Mouse (Mus musculus): ENCODE results near the gene Tfb2m.

Gene Tfb2m

DNA sequence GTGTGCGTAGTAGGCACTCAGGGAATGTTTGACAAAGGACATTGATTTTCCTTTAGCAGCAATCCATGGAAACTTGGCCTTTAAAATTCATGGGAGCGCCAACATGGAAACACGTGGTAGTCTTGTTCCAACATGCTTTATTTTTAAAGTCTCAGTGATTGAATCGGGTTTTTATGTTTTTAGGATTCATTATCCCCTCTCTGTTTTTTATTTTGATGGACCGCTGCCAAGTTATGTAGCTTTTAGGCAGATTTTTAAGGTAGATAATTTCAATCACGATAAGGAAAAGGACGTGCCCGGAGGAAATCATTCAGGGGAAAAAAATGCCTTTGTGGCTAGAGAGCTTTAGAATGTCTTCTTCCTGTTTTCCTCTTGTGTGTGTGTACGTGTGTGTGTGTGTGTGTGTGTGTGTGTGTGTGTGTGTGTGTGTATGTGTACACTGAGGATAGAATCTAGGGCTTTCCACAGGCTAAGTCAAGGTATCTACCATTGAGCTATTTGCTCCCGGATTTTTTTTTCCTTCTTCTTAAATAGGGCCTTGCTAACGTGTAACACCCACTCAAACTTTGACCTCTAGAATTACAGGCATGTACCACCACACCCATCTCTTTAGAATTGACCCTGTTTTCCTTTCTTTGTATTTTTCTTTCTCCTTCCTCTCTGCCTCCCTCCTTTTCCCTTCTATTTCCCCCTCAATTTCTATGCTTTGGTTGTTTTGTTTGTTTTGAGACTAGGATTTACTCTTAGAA is 13.6 kb upstream of the Tfb2m start:
- in situ Hi-C loops (cut with MboI, MseI), result no loop called here

- in situ Hi-C loops (cut with MboI, MseI), result no loop called here
Observed at GRCm38 (mm10) chr1:179556921-179557320, 10.9 kb upstream of the Tfb2m start.

DNA sequence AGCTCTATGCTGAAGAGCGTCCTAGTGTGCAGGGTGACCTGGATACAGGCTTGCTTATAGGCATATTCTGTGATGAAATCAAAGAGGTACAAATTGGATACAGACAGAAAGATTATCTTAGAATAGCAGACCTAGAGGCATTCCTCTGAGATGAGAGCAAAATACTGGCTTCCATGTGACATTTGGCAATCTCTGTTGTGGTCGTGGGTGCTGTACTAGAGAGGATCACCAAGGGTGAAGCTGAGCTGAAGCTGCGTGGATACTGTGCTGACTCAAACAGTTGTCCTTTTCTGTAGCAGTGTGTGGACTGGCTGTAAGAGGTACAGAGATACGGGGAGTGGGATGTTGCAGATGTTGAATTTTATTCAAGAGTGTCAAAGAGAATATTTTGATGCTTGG is 7.9 kb upstream of the Tfb2m start:
- in situ Hi-C loops (cut with MboI, MseI), result no loop called here

GRCm38 (mm10) chr1:179553197-179553948 is 7.3 kb upstream of the Tfb2m start:
- in situ Hi-C loops (cut with MboI, MseI), result no loop called here

DNA sequence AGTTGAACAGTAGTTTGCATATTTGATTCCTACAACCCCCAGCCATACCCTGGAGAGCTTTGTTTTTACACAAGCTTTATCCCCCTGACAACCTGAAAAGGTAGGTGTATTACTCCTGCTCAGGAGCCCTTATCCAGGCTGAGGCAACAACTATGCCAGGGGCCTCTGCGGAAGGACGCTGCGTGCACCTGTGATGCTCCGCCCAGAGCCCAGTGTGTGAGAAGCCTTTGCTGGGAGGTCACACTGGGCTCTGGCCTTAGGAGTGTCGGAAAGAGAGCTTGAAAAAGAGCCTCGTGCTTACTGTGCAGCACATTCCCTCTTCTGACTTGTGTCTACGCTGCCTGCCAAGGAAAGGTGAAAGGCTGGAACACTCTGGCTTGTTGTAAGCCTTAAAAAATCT is 6.7 kb upstream of the Tfb2m start:
- in situ Hi-C loops (cut with MboI, MseI), result no loop called here

DNA sequence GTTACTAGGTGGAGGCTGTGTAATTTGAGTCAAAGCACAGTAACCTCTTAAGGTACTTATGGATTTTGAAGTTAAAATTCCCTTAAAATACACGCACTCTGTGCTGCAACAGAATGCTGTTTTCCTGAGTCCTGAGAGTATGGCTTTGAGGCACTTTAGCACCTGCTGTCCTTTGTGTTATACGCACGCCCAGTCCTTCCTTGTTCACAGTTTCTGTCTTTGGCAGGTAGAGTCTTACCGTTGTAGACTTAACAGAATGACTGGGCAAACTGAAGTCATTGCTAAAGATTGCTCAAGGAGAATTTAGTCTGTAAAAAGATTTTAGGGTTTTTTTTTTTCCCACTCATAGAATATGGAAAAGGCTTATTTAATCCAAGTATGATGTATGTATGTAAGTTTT is 5.9 kb upstream of the Tfb2m start:
- in situ Hi-C loops (cut with MboI, MseI), result no loop called here

DNA sequence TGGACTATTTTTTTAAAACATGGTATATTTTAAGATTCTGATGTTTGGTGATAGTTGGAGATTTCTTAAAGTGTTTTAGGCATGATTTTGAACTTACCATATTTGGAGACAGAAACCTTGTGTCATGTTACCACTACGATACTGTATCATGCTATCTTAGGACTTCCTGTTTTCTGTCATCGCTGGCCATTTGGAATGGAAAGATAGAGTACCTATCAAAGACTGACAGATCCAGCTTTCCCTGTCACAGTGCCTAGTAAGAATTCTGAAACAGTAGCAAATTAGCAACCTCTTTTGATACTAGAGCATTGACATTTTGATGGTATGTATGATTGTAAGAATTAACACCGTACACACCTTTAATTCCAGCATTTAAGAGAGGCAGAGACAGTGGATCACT is 5.3 kb upstream of the Tfb2m start:
- in situ Hi-C loops (cut with MboI, MseI), result no loop called here

GRCm38 (mm10) chr1:179548996-179549752 is 3.1 kb upstream of the Tfb2m start:
- in situ Hi-C loops (cut with MboI, MseI), result no loop called here

- in situ Hi-C loops (cut with MboI, MseI), result no loop called here
Observed at GRCm38 (mm10) chr1:179548220-179548619, 2.2 kb upstream of the Tfb2m start.

- in situ Hi-C loops (cut with MboI, MseI), result no loop called here
Observed at GRCm38 (mm10) chr1:179547176-179547575, 1.1 kb upstream of the Tfb2m start.

DNA sequence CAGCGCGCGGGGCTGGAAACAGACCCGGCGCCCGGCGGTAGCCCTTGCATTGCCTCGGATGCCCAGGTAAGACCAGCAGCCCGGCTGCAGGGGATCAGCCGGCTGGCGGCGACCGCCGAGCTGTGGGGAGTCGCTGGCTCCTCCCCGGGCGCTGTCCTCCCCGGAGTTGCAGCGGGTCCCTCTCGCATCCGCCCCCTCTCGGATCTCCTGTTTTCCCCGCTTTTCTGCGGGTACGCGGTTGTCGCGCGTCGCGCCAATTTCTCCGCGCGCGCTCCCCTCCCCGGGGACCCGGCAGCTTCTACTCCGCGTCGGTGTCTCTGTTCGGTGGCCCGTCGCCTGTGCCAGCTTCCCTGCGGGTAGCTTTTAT is 467 bp upstream of the Tfb2m start:
- in situ Hi-C loops (cut with MboI, MseI), result no loop called here

DNA sequence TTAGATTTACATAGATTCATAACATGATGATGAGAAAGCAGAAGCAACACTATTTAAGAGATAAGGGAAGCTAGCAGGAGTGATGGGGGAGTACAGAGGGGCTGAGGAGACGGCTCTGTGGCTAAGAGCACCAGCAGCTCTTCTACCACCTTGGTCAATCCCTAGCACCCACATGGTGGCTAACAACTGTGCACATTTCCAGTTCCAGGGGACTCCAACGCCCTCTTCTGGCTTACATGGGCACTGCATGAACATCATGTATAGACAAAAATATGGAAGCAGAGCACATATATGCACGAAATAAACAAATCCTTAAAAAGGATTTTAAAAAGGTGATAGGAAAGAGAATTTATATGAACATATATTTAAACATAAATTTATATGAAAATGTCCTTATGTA is 4.6 kb downstream of the Tfb2m start:
- in situ Hi-C loops (cut with MboI, MseI), result no loop called here

- in situ Hi-C loops (cut with MboI, MseI), result no loop called here
Observed at GRCm38 (mm10) chr1:179539887-179540286, 6.2 kb downstream of the Tfb2m start.

DNA sequence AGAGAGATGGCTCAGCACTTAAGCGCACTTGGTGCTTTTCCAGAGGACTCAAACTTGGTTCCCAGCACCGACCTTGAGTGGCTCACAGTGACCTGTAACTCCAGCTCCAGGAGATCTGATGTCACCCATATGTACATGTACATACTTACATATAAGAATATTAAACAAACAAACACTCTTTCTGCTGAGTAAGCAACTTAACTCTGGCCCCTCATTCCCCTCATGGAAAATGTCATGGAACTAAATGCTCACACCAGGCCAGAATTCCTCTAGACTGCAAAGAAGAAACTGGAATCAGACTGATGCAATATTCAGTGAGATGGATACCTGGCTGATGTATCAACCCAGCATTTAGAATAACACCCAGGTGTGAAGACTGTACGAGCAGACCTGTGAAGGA is 7.0 kb downstream of the Tfb2m start:
- in situ Hi-C loops (cut with MboI, MseI), result no loop called here

- in situ Hi-C loops (cut with MboI, MseI), result loop anchor here (10.0 kb wide), 1 partner anchor 255 kb away; no protein-coding TSS in a partner anchor
Observed at GRCm38 (mm10) chr1:179519901-179520300, 26.2 kb downstream of the Tfb2m start.

DNA sequence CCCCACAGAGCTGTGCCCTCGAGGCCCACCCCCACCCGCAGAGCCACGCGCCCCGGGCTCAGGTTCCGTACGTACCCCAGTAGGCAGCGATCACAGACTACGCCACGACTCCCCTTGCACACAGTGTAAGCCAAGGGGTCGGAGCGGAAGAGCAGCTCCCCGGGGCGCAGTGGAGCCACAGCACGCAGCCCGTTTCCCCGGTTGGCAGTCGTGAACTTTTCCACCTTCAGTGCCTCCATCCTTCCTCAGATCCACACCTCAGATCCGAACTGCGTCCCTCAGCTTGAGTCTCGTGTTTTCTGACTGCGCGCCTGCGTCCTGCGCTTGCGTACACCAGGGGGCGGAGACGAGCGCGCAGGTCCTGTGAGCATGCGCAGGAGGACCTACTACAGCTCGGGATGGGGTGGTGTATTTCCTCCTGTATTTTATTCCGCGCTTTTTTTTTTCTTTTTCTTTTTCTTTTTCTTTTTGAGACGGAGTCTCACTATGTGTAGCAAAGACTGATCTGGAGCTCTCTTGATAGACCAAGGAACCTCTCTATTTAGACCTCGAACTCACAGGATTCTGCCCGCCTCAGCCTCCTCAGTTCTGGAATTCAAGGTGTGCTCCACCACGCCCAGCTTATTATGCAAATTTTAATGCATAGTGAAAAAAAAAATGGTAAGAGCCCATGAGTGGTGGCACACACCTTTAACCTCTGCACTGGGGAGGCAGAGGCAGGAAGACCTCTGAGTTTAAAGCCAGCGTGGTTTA is 28.2 kb downstream of the Tfb2m start, which contains the start of gene Smyd3:
Gene Smyd3 (minus strand): TSS at position 329 of the 753 bp plus-strand sequence.
- in situ Hi-C loops (cut with MboI, MseI), result no loop called here

DNA sequence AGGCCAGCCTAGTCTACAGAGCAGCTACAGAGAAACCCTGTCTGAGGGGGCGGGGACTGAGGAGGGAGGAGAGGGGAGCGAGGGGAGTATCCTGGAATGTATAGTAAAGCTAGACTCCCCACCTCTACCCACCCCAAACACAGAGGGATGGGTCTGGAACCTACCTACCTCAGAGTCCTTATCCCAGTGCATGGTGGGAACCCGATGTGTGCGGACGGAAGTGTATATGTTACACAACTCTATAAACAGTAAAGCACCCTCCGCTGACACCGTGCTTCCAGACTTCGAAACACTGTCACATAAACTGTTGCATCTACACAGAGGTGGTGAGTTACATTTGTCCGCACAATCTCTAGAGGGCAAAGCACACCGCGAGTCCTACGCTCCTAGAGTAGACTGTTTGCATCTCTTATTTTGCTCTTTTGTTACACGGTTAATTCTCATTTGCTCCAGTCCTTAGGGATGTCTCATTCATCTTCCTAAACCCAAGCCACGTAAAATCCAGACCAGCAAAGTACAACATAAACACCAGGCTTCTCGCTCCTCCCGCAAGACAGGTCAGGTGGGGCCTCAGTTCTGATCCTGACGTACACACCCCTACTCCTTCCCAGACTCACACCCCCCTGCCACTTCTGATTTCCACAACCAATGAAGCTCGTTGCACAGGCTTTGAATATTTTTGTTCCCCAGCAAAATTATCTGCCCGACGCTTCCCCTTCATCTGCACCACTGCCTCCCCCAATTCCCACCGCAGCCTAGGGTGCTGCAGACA is 28.9 kb downstream of the Tfb2m start:
- in situ Hi-C loops (cut with MboI, MseI), result no loop called here

GRCm38 (mm10) chr1:179511895-179512294 is 34.2 kb downstream of the Tfb2m start:
- in situ Hi-C loops (cut with MboI, MseI), result no loop called here

DNA sequence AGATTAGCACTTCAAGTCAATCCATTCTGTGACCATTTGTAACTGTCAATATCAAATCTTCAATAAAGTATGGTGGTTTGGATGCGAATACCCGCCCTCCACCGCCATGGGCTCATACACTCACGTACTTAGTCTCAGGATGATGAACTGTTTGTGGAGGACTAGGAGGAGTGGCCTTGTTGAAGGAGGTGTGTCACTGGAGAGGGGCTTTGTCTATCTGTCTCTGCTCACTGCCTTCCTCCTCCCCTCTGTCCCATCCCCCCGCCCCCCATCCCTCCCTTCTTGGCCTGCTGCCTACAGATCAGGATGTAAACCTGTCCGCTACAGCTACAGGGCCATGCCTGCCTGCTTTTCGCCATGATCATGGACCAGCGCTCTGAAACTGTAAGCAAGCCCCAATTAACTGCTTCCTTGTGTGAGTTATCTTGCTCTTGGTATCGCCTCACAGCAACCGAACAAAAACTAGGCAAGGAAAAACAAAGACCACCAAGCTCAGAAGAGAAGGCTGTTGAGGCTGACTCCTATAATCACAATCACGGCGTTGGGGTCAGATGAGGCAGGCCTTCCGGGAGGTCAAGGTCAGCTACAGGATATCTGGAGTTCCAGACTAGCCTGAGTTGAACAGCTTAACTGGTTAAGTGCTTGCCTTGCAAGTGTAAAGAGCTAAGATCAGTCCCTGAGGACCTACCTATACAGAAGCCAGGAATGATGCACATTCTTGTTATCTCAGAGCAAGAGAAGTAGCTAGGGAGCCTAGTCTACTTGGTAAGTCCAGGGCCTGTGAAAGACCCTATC is 35.3 kb downstream of the Tfb2m start:
- in situ Hi-C loops (cut with MboI, MseI), result no loop called here
